In the genomic region with DNA sequence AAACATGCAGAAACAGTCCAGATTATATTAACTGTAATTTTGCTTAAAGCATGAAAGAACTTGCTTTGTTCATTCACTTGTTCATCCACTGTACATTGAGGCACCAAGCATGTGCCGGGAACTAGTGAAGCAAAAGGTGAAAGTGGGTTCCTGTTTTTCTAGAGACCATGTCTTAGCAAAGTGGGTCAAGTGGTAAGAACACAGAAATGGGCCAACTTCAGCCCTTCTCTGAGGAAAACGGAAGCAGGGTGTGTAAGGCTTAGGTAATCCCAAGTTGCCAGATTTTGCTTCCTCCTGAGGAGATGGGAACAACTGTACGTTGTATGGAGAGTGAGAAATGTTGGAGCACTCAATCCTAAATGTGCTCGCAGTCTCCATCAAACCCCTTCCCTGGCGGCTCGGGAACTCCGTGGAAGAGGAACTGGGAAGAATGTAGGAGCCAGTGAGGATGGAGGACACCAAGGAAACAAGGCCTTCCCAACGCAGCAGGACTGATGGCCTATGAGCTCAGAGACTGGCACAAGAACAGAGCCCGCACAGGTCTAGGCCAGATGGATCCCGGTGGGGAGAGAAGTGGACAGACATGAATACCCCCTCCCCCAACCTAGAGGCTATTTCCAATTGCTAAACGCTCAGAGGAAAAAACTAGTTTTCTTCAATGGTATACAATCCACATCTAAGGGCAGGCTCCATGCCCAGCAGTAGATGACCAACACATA, we compare ENCODE assay signal across 16 mouse cellular contexts. TPM values are rescaled to one million over a fixed set of nuclear protein-coding genes. Genes with fewer than 3 reads are reported as not detected.
DNase-seq lines count a peak whose midpoint lies in the region; ATAC-seq and TF ChIP-seq lines count a peak whose summit lies in the region.
"Had no signal": no experiment of that assay in that cellular context is flagged by ENCODE, and none has a peak within 500 bp of the region (broad histone marks: within the 10 kb centered on the region; RNA-seq: fewer than 3 reads in every experiment).

No protein-coding gene starts in this region.

- TF ChIP-seq CTCF in embryonic fibroblast, embryonic 13.5 days (IDR thresholded peaks at IDR 0.05; ENCODE audit: borderline replicate concordance, insufficient read depth, low read length) = no peak

- no peak for DNase-seq in embryonic facial prominence, embryonic 10.5 days (ENCODE audit: low spot score)
- peak; percentile 54 for DNase-seq in lung, postnatal 36 days
- no peak for DNase-seq in lung, postnatal 14 days
- no peak for DNase-seq in thymus, postnatal 25 days
- DNase-seq in adrenal gland, postnatal 4 days (ENCODE audit: low spot score in 2 of 2) = no peak
- no peak for DNase-seq in Muller cell, postnatal 12 days (ENCODE audit: inconsistent ontology term)
- DNase-seq: forebrain, postnatal 0 days; gastrocnemius, postnatal 25 days had no signal

- H3K4me2 ChIP-seq in embryonic facial prominence, embryonic 13.5 days = no peak overlapping the region
- H3K4me2 ChIP-seq: hindbrain, embryonic 14.5 days; liver, embryonic 11.5 days; lung, embryonic 15.5 days; midbrain, embryonic 13.5 days had no signal

- H3K4me3 ChIP-seq in embryonic facial prominence, embryonic 13.5 days = no peak overlapping the region
- no peak overlapping the region for H3K4me3 ChIP-seq in embryonic facial prominence, embryonic 10.5 days
- no peak overlapping the region for H3K4me3 ChIP-seq in embryonic fibroblast, embryonic 13.5 days (ENCODE audit: insufficient read depth, low read length)
- H3K4me3 ChIP-seq: erythroblast, embryonic 14.5 days; lung, embryonic 15.5 days; midbrain, embryonic 13.5 days had no signal

- H3K4me1 ChIP-seq in embryonic facial prominence, embryonic 13.5 days = peaks cover 32% of the 10 kb centered on the region
- no peaks in the 10 kb centered on the region for H3K4me1 ChIP-seq in embryonic facial prominence, embryonic 10.5 days
- H3K4me1 ChIP-seq in embryonic fibroblast, embryonic 13.5 days (ENCODE audit: control insufficient read depth, insufficient read depth, low read length) = peaks cover 6% of the 10 kb centered on the region; the same call in 1 of the 2 replicates

- H3K9me3 ChIP-seq in embryonic facial prominence, embryonic 13.5 days = no peaks in the 10 kb centered on the region
- no peaks in the 10 kb centered on the region for H3K9me3 ChIP-seq in embryonic facial prominence, embryonic 10.5 days
- H3K9me3 ChIP-seq: lung, embryonic 15.5 days; midbrain, embryonic 13.5 days had no signal

- H3K36me3 ChIP-seq in embryonic facial prominence, embryonic 13.5 days = no peaks in the 10 kb centered on the region
- H3K36me3 ChIP-seq in embryonic facial prominence, embryonic 10.5 days (replicated peaks) = peaks cover 16% of the 10 kb centered on the region
- H3K36me3 ChIP-seq: lung, embryonic 15.5 days; midbrain, embryonic 13.5 days had no signal

- no peaks in the 10 kb centered on the region for H3K27me3 ChIP-seq in embryonic facial prominence, embryonic 13.5 days
- H3K27me3 ChIP-seq in embryonic facial prominence, embryonic 10.5 days (replicated peaks; ENCODE audit: low read depth, poor library complexity, severe bottlenecking) = no peaks in the 10 kb centered on the region
- H3K27me3 ChIP-seq: CH12.LX; lung, embryonic 15.5 days; midbrain, embryonic 13.5 days had no signal

- no peak for TF ChIP-seq POLR2A in embryonic fibroblast, embryonic 13.5 days (IDR thresholded peaks at IDR 0.05; ENCODE audit: low read depth, low read length)

- no peak overlapping the region for H3K27ac ChIP-seq in embryonic facial prominence, embryonic 13.5 days
- no peak overlapping the region for H3K27ac ChIP-seq in embryonic facial prominence, embryonic 10.5 days (replicated peaks)
- H3K27ac ChIP-seq in embryonic fibroblast, embryonic 13.5 days (ENCODE audit: insufficient read depth, low read length) = peak overlapping the region; percentile 8; the same call in 1 of the 2 replicates
- H3K27ac ChIP-seq: hindbrain, embryonic 14.5 days; lung, embryonic 15.5 days; midbrain, embryonic 13.5 days had no signal

- no peak overlapping the region for H3K9ac ChIP-seq in embryonic facial prominence, embryonic 13.5 days
- H3K9ac ChIP-seq: forebrain, postnatal 0 days; hindbrain, embryonic 14.5 days; lung, embryonic 15.5 days; midbrain, embryonic 13.5 days had no signal

- WGBS in embryonic facial prominence, embryonic 13.5 days = 96% methylated on average over 11 of the region's 11 CpGs
- 94% methylated on average over 11 of the region's 11 CpGs for WGBS in embryonic facial prominence, embryonic 10.5 days

- ATAC-seq in embryonic facial prominence, embryonic 13.5 days (ENCODE audit: insufficient number of reproducible peaks, insufficient read depth, low FRiP score, low TSS enrichment, low read depth) = 0 out of 2 replicates have a peak, but pooled peaks have one; percentile 20
- ATAC-seq: midbrain, embryonic 13.5 days had no signal

RNA-seq across cellular contexts. Expression of a gene that starts 12.8 kb away (rescaled TPM):
- 11.2 and 12.6 TPM in 2 replicates for polyA plus RNA-seq in embryonic facial prominence, embryonic 13.5 days (2015; fragmentation: Nextera tagmentation; extraction: Ambion mirVana)
- 10.3 and 10.8 TPM in 2 replicates for polyA plus RNA-seq in embryonic facial prominence, embryonic 10.5 days (2016; fragmentation: Nextera tagmentation; extraction: Ambion mirVana)
- 33.3 and 35.6 TPM in 2 replicates for polyA plus RNA-seq in embryonic fibroblast, embryonic 13.5 days (2011; ENCODE audit: insufficient read length, low read depth, missing spikeins)
- total RNA-seq in adrenal gland, postnatal 4 days (2021) = 10 to 100 TPM; 37.1 to 37.4 TPM
